Mouse (Mus musculus) retina, postnatal 1 day (tissue): ENCODE data around the gene Clpx.
A peak's percentile ranks its signal among the peaks of the same experiment; 100 is the strongest.

ENCODE experiments used
- DNase-seq: peaks from one replicate; pipeline ENCODE4 v3.0.0-alpha.2; 2012

The Clpx gene

DNA sequence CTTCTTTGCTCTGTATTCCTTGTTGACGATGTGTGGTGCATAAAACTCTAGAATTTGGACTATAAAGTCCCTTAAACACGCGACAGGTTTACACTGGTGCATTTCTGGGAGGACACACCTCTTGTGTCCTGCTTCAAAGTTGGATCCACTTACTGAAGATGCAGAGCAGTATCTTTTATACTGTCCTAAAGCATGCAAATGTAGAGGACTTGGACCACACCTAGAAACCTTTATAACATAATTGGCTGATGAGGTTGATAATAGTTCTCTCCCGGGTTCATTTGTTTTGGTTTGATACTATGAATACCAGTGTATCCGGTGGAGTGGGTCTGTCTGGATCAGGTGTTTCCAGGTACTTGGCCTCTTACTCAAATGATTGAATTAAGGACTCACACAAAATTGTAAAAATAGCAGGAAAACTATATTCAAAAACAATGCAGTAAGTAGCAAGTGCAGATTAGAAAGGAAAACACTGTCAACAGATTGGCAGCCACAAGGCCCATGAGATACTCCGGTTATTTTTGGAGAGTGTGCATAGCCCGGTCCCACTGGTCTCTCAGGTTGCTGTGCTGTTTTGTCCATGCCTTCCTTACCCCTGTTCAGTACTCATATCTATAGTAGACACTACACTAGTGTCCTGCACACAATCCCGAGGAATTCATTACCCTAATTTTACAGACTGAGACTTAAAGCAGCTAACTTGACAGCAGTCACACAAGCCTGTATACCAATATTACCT is 53.2 kb downstream of the Clpx start:
- DNase-seq: no peak

GRCm38 (mm10) chr9:65353251-65353650 is 59.2 kb downstream of the Clpx start:
- no peak for DNase-seq

DNA sequence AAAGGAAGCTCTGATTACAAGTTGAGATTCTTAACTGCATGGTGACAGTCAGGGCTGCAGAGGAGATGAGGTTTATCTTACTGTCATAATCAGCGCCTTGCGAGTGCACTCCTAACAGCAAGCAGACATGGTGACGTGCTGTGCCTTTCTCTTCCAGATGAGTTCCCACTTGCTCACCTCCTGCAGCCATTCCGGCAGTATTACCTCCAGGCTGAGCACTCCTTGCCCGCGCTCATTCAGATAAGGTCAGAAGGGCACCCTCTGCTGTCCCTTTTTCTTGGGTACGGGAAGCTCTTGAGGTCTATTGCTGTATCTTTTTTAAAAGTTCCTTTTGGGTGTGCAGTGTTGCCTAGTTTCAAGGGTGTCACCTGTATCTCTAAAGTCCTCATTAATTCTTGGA is 62.5 kb downstream of the Clpx start:
- DNase-seq: no peak

DNA sequence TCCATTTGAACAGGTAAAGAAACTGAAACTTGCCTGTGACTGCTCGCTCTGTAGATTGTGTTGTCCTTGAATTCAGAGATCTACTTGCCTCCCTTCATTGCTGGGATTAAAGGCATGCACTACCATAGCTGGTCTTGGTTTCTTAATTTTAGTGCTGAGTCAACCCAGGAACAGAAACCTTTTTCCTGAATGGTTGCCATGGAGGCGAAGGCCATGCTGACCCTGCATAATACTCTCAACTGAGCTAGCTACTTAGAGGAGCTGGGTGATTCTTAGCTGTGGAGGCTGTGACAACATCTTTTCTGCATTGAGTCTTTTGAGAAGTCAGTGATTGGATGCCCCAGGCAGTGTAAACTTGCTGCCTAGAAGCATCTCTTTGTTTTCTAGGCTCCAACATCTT is 62.9 kb downstream of the Clpx start:
- no peak for DNase-seq

GRCm38 (mm10) chr9:65358956-65359480 is 65.0 kb downstream of the Clpx start:
- no peak for DNase-seq

DNA sequence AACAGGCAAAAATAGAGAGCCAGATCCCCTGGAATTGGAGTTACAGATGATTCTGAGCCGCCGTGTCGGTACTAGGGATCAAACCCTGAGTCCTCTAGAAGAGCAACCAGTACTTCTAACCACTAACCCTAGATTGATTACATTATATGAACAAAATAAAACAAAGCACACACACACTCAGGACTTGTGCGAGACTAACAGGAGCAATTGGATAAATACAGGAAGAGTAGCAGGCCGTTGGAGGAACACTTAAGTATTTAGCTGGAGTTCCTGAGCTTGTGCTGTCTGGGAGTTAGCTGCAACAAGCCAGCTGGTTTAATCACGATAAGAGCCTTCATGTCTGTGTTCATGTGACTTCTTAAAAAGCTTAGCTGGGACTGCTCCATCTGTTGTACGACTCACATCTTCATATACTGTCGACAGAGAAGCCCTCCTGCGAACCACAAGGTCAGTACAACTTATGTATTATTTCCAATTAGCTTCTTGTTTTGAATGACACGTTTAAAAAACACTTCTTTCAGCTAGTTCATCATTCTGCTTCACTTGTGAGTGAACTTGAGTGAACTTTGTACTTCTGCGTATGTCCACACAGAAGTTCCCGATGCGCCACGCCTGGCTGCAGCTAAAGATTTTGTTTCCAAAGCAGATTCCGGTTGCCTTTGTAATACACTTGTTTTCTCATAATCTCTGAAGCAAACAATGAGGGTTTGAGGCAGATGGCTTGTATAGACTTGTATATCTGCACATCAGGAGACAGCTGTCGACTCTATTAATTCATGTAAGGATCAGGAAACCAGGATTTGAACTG is 66.8 kb downstream of the Clpx start, which contains the start of gene Ubap1l:
Gene Ubap1l, plus strand, starts transcription at position 401 of the 808 bp plus-strand sequence.
- peak; percentile 74 for DNase-seq

GRCm38 (mm10) chr9:65363684-65364083 is 69.6 kb downstream of the Clpx start:
- DNase-seq: peak; percentile 84

GRCm38 (mm10) chr9:65365721-65366120 is 71.7 kb downstream of the Clpx start:
- DNase-seq: no peak

- no peak for DNase-seq
Observed at GRCm38 (mm10) chr9:65371756-65372155, 77.7 kb downstream of the Clpx start.

DNA sequence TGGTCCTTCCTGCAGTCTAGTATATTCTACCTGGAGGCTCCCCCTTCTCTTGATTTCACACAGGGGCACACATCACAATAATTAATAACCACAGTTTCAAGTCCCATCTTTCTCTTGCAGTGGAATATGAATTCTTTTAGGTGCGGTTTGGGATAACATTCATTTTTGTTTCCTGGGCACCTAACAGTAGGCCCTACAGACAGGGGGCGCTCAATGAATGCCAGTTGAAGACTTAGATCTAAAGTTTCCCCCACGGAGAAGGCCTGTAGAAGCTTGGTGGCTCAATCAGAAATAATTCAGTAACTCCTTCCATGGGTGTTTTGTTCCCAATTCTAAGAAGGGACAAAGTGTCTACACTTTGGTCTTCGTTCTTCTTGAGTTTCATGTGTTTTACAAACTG is 78.4 kb downstream of the Clpx start:
- no peak for DNase-seq

DNA sequence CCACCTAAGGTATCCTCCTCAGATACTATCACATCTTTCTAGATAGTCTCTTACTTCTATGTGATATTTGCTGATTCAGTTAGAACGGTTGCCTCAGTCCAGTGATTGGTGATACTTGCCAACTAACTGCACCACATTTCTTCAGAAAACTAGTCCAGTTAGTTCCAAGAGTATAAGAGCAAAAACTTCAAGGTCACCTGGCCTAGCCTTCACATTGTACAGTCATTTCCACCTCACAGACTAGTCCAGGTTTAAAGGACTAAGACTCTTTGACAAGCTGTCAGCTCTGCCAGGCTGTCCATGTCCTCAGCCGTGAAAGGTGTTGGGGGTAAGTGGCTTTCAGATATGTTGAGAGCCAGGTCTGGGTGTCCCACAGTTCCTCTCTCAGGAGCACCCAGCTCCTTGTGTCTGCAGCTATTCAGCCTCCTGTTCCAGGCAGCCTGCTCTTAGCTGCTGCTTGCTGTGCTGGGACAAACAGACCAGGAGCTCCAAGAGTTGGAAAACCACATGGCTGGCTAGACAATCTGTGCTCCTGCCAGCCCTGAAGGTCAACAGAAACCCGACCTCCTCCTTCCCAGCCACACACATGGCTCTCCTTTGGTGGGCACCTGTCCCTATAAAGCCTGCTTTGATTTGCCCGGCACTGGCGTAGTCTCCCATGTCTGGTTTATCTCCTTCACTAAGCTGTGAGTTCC is 80.6 kb downstream of the Clpx start:
- no peak for DNase-seq

- no peak for DNase-seq
Observed at GRCm38 (mm10) chr9:65375163-65375934, 81.3 kb downstream of the Clpx start.
